Mouse (Mus musculus): Measurements from ENCODE around the gene Ino80d. TPM values are rescaled to one million over a fixed set of nuclear protein-coding genes. Genes with fewer than 3 reads are reported as not detected.
A peak's percentile ranks its signal among the peaks of the same experiment; 100 is the strongest.

The Ino80d gene
- total and polyA plus RNA-seq, 2 experiments from 2014 or later = 9.2 to 10.4 TPM

- H3K27me3 ChIP-seq (ENCODE audit: insufficient read depth, low read length) = no peaks in the 10 kb centered on the region
- ATAC-seq = peak; percentile 68
Measured at GRCm38 (mm10) chr1:63129857-63130690, 15.6 kb upstream of the Ino80d start.

GRCm38 (mm10) chr1:63129273-63129672 is 14.8 kb upstream of the Ino80d start:
- DNase-seq (ENCODE audit: low spot score) = no peak
- 35% methylated on average over 3 of the region's 3 CpGs for WGBS
- no peak for TF ChIP-seq CTCF (IDR thresholded peaks at IDR 0.05; ENCODE audit: low read depth)

More at GRCm38 (mm10) chr1:63129857-63130690, 15.6 kb upstream of the Ino80d start:
- no peak overlapping the region for H3K9ac ChIP-seq (replicated peaks; ENCODE audit: low read length)
- H3K27ac ChIP-seq = no peak overlapping the region
- no peaks in the 10 kb centered on the region for H3K4me1 ChIP-seq (ENCODE audit: insufficient read depth, low read length)
- H3K4me2 ChIP-seq (ENCODE audit: low read depth, low read length) = peak overlapping the region; percentile 53
- no peaks in the 10 kb centered on the region for H3K9me3 ChIP-seq (ENCODE audit: low read length)
- no peak for TF ChIP-seq CTCF (IDR thresholded peaks at IDR 0.05; ENCODE audit: low read depth)
- H3K36me3 ChIP-seq (ENCODE audit: insufficient read depth, low read length) = no peaks in the 10 kb centered on the region
- peak overlapping the region; percentile 18 for H3K4me3 ChIP-seq (ENCODE audit: low read length)
- no peak for DNase-seq (ENCODE audit: low spot score)
- WGBS = 27% methylated on average over 18 of the region's 18 CpGs

GRCm38 (mm10) chr1:63126206-63126605 is 11.7 kb upstream of the Ino80d start:
- H3K4me3 ChIP-seq (ENCODE audit: low read length) = no peak overlapping the region
- H3K27ac ChIP-seq = no peak overlapping the region
- H3K4me2 ChIP-seq (ENCODE audit: low read depth, low read length) = no peak overlapping the region
- H3K36me3 ChIP-seq (ENCODE audit: insufficient read depth, low read length) = peaks cover 11% of the 10 kb centered on the region
- H3K27me3 ChIP-seq (ENCODE audit: insufficient read depth, low read length) = no peaks in the 10 kb centered on the region
- no peak for DNase-seq (ENCODE audit: low spot score)
- no peak for TF ChIP-seq CTCF (IDR thresholded peaks at IDR 0.05; ENCODE audit: low read depth)
- no peak for ATAC-seq
- WGBS = 89% methylated on average over 3 of the region's 3 CpGs
- H3K9ac ChIP-seq (replicated peaks; ENCODE audit: low read length) = no peak overlapping the region
- H3K9me3 ChIP-seq (ENCODE audit: low read length) = no peaks in the 10 kb centered on the region
- H3K4me1 ChIP-seq (ENCODE audit: insufficient read depth, low read length) = no peaks in the 10 kb centered on the region

More at GRCm38 (mm10) chr1:63129273-63129672, 14.8 kb upstream of the Ino80d start:
- H3K27me3 ChIP-seq (ENCODE audit: insufficient read depth, low read length) = no peaks in the 10 kb centered on the region
- peak overlapping the region; percentile 53 for H3K4me2 ChIP-seq (ENCODE audit: low read depth, low read length)
- no peak overlapping the region for H3K4me3 ChIP-seq (ENCODE audit: low read length)
- no peak overlapping the region for H3K9ac ChIP-seq (replicated peaks; ENCODE audit: low read length)
- no peaks in the 10 kb centered on the region for H3K9me3 ChIP-seq (ENCODE audit: low read length)
- H3K27ac ChIP-seq = no peak overlapping the region
- no peak for ATAC-seq
- H3K4me1 ChIP-seq (ENCODE audit: insufficient read depth, low read length) = no peaks in the 10 kb centered on the region
- peaks cover 2% of the 10 kb centered on the region; the same call in 1 of the 2 replicates for H3K36me3 ChIP-seq (ENCODE audit: insufficient read depth, low read length)

GRCm38 (mm10) chr1:63123823-63124450 is 9.5 kb upstream of the Ino80d start:
- Histone ChIP-seq H3K4me3 (ENCODE audit: low read length) (no peak overlapping the region), H3K4me1 (ENCODE audit: insufficient read depth, low read length) (no peaks in the 10 kb centered on the region), H3K4me2 (ENCODE audit: low read depth, low read length) (no peak overlapping the region), H3K36me3 (ENCODE audit: insufficient read depth, low read length) (peaks cover 23% of the 10 kb centered on the region), H3K27me3 (ENCODE audit: insufficient read depth, low read length) (no peaks in the 10 kb centered on the region), H3K9ac (replicated peaks; ENCODE audit: low read length) (no peak overlapping the region), H3K27ac (no peak overlapping the region), H3K9me3 (ENCODE audit: low read length) (no peaks in the 10 kb centered on the region)
- DNase-seq (ENCODE audit: low spot score) = no peak
- no peak for TF ChIP-seq CTCF (IDR thresholded peaks at IDR 0.05; ENCODE audit: low read depth)
- ATAC-seq = no peak
- 82% methylated on average over 6 of the region's 6 CpGs for WGBS

GRCm38 (mm10) chr1:63122005-63122404 is 7.5 kb upstream of the Ino80d start:
- no peaks in the 10 kb centered on the region for H3K27me3 ChIP-seq (ENCODE audit: insufficient read depth, low read length)
- H3K4me3 ChIP-seq (ENCODE audit: low read length) = no peak overlapping the region
- whole genome bisulfite sequencing = 94% methylated on average over 6 of the region's 6 CpGs
- ATAC-seq (no peak), DNase-seq (ENCODE audit: low spot score) (no peak)
- H3K9me3 ChIP-seq (ENCODE audit: low read length) = no peaks in the 10 kb centered on the region
- H3K4me2 ChIP-seq (ENCODE audit: low read depth, low read length) = no peak overlapping the region
- no peak for TF ChIP-seq CTCF (IDR thresholded peaks at IDR 0.05; ENCODE audit: low read depth)
- H3K4me1 ChIP-seq (ENCODE audit: insufficient read depth, low read length) = peaks cover under 1% of the 10 kb centered on the region; the same call in 1 of the 2 replicates
- H3K9ac ChIP-seq (replicated peaks; ENCODE audit: low read length) = no peak overlapping the region
- peaks cover 23% of the 10 kb centered on the region for H3K36me3 ChIP-seq (ENCODE audit: insufficient read depth, low read length)
- no peak overlapping the region for H3K27ac ChIP-seq

- no peak overlapping the region for H3K27ac ChIP-seq
- peaks cover 5% of the 10 kb centered on the region; the same call in 1 of the 2 replicates for H3K4me1 ChIP-seq (ENCODE audit: insufficient read depth, low read length)
- no peaks in the 10 kb centered on the region for H3K9me3 ChIP-seq (ENCODE audit: low read length)
- H3K36me3 ChIP-seq (ENCODE audit: insufficient read depth, low read length) = peaks cover 23% of the 10 kb centered on the region
- DNase-seq (ENCODE audit: low spot score) (no peak), ATAC-seq (no peak)
- no peaks in the 10 kb centered on the region for H3K27me3 ChIP-seq (ENCODE audit: insufficient read depth, low read length)
- H3K9ac ChIP-seq (replicated peaks; ENCODE audit: low read length) = no peak overlapping the region
- H3K4me2 ChIP-seq (ENCODE audit: low read depth, low read length) = no peak overlapping the region
- no peak overlapping the region for H3K4me3 ChIP-seq (ENCODE audit: low read length)
- WGBS = 94% methylated on average over 2 of the region's 2 CpGs
- no peak for TF ChIP-seq CTCF (IDR thresholded peaks at IDR 0.05; ENCODE audit: low read depth)
Measured at GRCm38 (mm10) chr1:63120382-63120781, 5.9 kb upstream of the Ino80d start.
